Mouse (Mus musculus) MEL (cell line): Measurements from ENCODE around the gene Atp13a4. TPM values are rescaled to one million over a fixed set of nuclear protein-coding genes. Genes with fewer than 3 reads are reported as not detected.

Experiments
- DNase-seq: peaks from one replicate; pipeline ENCODE4 v3.0.0; 2011; ENCODE audit warnings: low read depth, low spot score
- H3K27ac ChIP-seq: 2 replicates; pipeline ENCODE4 v1.5.1; 2012; ENCODE audit warnings: low read depth, mild to moderate bottlenecking, control low read depth, low read length, moderate library complexity; ENCODE audit not compliant: control insufficient read depth
- H3K27me3 ChIP-seq, 2 experiments: fragments of 150-350 bp in 1 of 2; sonication (generic) in 1 of 2; 2 replicates each; pipeline ENCODE4 v1.6.1; 2012; ENCODE audit warnings: low read length in 2 of 2, mild to moderate bottlenecking in 2 of 2, improper control_type of control experiment in 1 of 2, moderate library complexity in 1 of 2; ENCODE audit not compliant: insufficient read depth in 2 of 2, control insufficient read depth in 1 of 2
- H3K36me3 ChIP-seq, 2 experiments: 2 replicates each; pipeline ENCODE4 v1.6.1; 2012 to 2014; ENCODE audit warnings: low read length in 2 of 2, improper control_type of control experiment in 1 of 2, inconsistent platforms in 1 of 2, mild to moderate bottlenecking in 1 of 2; ENCODE audit not compliant: insufficient read depth in 2 of 2, control insufficient read depth in 1 of 2
- H3K4me1 ChIP-seq, 2 experiments: fragments of 150-350 bp in 1 of 2; sonication (generic) in 1 of 2; 2 replicates each; pipeline ENCODE4 v1.6.1; 2012; ENCODE audit warnings: low read length in 2 of 2, improper control_type of control experiment in 1 of 2, mild to moderate bottlenecking in 1 of 2; ENCODE audit not compliant: insufficient read depth in 2 of 2, control insufficient read depth in 1 of 2
- H3K4me3 ChIP-seq, 2 experiments: fragments of 150-350 bp in 1 of 2; sonication (generic) in 1 of 2; 2 replicates each; pipeline ENCODE4 v1.5.1; 2012; ENCODE audit warnings: low read depth in 2 of 2, low read length in 2 of 2, mild to moderate bottlenecking in 2 of 2, moderate library complexity in 2 of 2, control low read depth in 1 of 2, improper control_type of control experiment in 1 of 2; ENCODE audit not compliant: control insufficient read depth in 1 of 2, insufficient read depth in 1 of 2
- H3K79me2 ChIP-seq: 2 replicates; pipeline ENCODE4 v1.6.1; 2012; ENCODE audit warnings: mild to moderate bottlenecking, low read length, moderate library complexity; ENCODE audit not compliant: control insufficient read depth, poor library complexity, insufficient read depth
- H3K9ac ChIP-seq: 2 replicates; pipeline ENCODE4 v1.6.1; 2012; ENCODE audit warnings: low read depth, mild to moderate bottlenecking, control low read depth, low read length, moderate library complexity; ENCODE audit not compliant: control insufficient read depth, poor library complexity, severe bottlenecking
- H3K9me3 ChIP-seq: fragments of 150-350 bp; sonication (generic); replicated peaks from 2 replicates; pipeline ENCODE4 v1.6.1; 2012; ENCODE audit warnings: mild to moderate bottlenecking, low read length, improper control_type of control experiment, moderate library complexity; ENCODE audit not compliant: insufficient read depth
- CHD1 ChIP-seq: IDR thresholded peaks from 2 replicates; pipeline ENCODE4 v1.6.1; 2012; ENCODE audit warnings: low read depth, mild to moderate bottlenecking, inconsistent platforms, low read length, improper control_type of control experiment
- CHD2 ChIP-seq: IDR thresholded peaks from 2 replicates; pipeline ENCODE4 v1.6.1; 2011; ENCODE audit warnings: low read length, improper control_type of control experiment
- E2F4 ChIP-seq: IDR thresholded peaks from 2 replicates; pipeline ENCODE4 v1.6.1; 2011; ENCODE audit warnings: low read depth, low read length, improper control_type of control experiment, borderline replicate concordance
- ELF1 ChIP-seq: IDR thresholded peaks from 2 replicates; pipeline ENCODE4 v1.6.1; 2014; ENCODE audit warnings: low read depth, mild to moderate bottlenecking, inconsistent platforms, low read length, improper control_type of control experiment, moderate library complexity
- ETS1 ChIP-seq: IDR thresholded peaks from 2 replicates; pipeline ENCODE4 v1.6.1; 2012; ENCODE audit warnings: low read depth, mild to moderate bottlenecking, inconsistent platforms, low read length, improper control_type of control experiment, moderate library complexity
- GATA1 ChIP-seq: IDR thresholded peaks from 2 replicates; pipeline ENCODE4 v1.6.1; 2011; ENCODE audit warnings: low read depth, low read length, improper control_type of control experiment
- JUND ChIP-seq: IDR thresholded peaks from 2 replicates; pipeline ENCODE4 v1.6.1; 2011; ENCODE audit warnings: low read depth, mild to moderate bottlenecking, improper control_type of control experiment, low read length
- MAFK ChIP-seq: IDR thresholded peaks from 2 replicates; pipeline ENCODE4 v1.6.1; 2011; ENCODE audit warnings: low read depth, mild to moderate bottlenecking, low read length, improper control_type of control experiment, borderline replicate concordance
- MAX ChIP-seq: IDR thresholded peaks from 2 replicates; pipeline ENCODE4 v1.6.1; 2011; ENCODE audit warnings: low read length, improper control_type of control experiment
- MEF2A ChIP-seq: IDR thresholded peaks from 2 replicates; pipeline ENCODE4 v1.6.1; 2014; ENCODE audit warnings: low read depth, mild to moderate bottlenecking, inconsistent platforms, low read length, improper control_type of control experiment; ENCODE audit not compliant: poor library complexity, insufficient replicate concordance, severe bottlenecking; ENCODE audit errors: extremely low read depth
- MYB ChIP-seq: IDR thresholded peaks from 2 replicates; pipeline ENCODE4 v1.6.1; 2011; ENCODE audit warnings: mild to moderate bottlenecking, low read depth, low read length, improper control_type of control experiment
- MYC ChIP-seq: IDR thresholded peaks from 2 replicates; pipeline ENCODE4 v1.6.1; 2011; ENCODE audit warnings: low read depth, mild to moderate bottlenecking, low read length, improper control_type of control experiment, moderate library complexity
- NELFE ChIP-seq: IDR thresholded peaks from 2 replicates; pipeline ENCODE4 v1.6.1; 2011; ENCODE audit warnings: low read depth, low read length, improper control_type of control experiment
- NRF1 ChIP-seq: IDR thresholded peaks from 2 replicates; pipeline ENCODE4 v1.6.1; 2014; ENCODE audit warnings: low read depth, mild to moderate bottlenecking, inconsistent platforms, low read length, improper control_type of control experiment, moderate library complexity; ENCODE audit not compliant: poor library complexity, insufficient read depth, severe bottlenecking
- POLR2AphosphoS2 ChIP-seq: IDR thresholded peaks from 2 replicates; pipeline ENCODE4 v1.6.1; 2011; ENCODE audit warnings: low read length, improper control_type of control experiment
- POLR2AphosphoS5 ChIP-seq: IDR thresholded peaks from 2 replicates; pipeline ENCODE4 v1.6.1; 2012; ENCODE audit warnings: low read depth, borderline replicate concordance, mild to moderate bottlenecking, inconsistent platforms, low read length, moderate library complexity, mixed read lengths
- RCOR1 ChIP-seq: IDR thresholded peaks from 2 replicates; pipeline ENCODE4 v1.6.1; 2012; ENCODE audit warnings: low read depth, mild to moderate bottlenecking, inconsistent platforms, low read length, improper control_type of control experiment
- SIN3A ChIP-seq: IDR thresholded peaks from 2 replicates; pipeline ENCODE4 v1.6.1; 2012; ENCODE audit warnings: low read length, improper control_type of control experiment, inconsistent platforms
- TCF12 ChIP-seq: IDR thresholded peaks from 2 replicates; pipeline ENCODE4 v1.6.1; 2014; ENCODE audit warnings: low read depth, mild to moderate bottlenecking, inconsistent platforms, low read length, improper control_type of control experiment, moderate library complexity
- USF2 ChIP-seq, 2 experiments: IDR thresholded peaks; 2 replicates each; pipeline ENCODE4 v1.6.1; 2011 to 2012; ENCODE audit warnings: improper control_type of control experiment in 2 of 2, low read length in 2 of 2, borderline replicate concordance in 1 of 2, inconsistent platforms in 1 of 2, low read depth in 1 of 2, mild to moderate bottlenecking in 1 of 2; ENCODE audit not compliant: insufficient read depth in 1 of 2
- ZKSCAN1 ChIP-seq: IDR thresholded peaks from 2 replicates; pipeline ENCODE4 v1.6.1; 2012; ENCODE audit warnings: low read depth, mild to moderate bottlenecking, inconsistent platforms, low read length, improper control_type of control experiment, moderate library complexity
- polyA plus RNA-seq, 2 experiments: library from polyadenylated mRNA; stranded (reverse) in 1 of 2; unstranded in 1 of 2; fragments of >175 nt in 1 of 2; fragments of >200 nt in 1 of 2; gene quantifications; 2 replicates each; pipeline versions ENCODE4 v1.2.1 to v1.2.4; 2012; ENCODE audit warnings: low replicate concordance in 2 of 2, low read depth in 1 of 2; ENCODE audit not compliant: insufficient read length in 2 of 2, insufficient read depth in 1 of 2, missing spikeins in 1 of 2
- total RNA-seq: library from RNA; depleted of rRNA; stranded (reverse); fragments of 300-350 nt; gene quantifications from 2 replicates; pipeline ENCODE4 v1.2.3, GENCODE M21; 2012

The Atp13a4 gene
- total and polyA plus RNA-seq, 3 experiments: not detected

GRCm38 (mm10) chr16:29535866-29536265, 8.8 kb downstream of the Atp13a4 start:
- no peaks in the 10 kb centered on the region for H3K9me3 ChIP-seq
- H3K79me2 ChIP-seq: no peaks in the 10 kb centered on the region
- no peaks in the 10 kb centered on the region for H3K4me1 ChIP-seq
- no peaks in the 10 kb centered on the region for H3K36me3 ChIP-seq
- no peaks in the 10 kb centered on the region for H3K27me3 ChIP-seq
- DNase-seq: no peak
- no peak overlapping the region for H3K27ac ChIP-seq
- H3K9ac ChIP-seq: no peak overlapping the region
- no peak overlapping the region for H3K4me3 ChIP-seq
- TF ChIP-seq POLR2AphosphoS2 (no peak), MEF2A (no peak), POLR2AphosphoS5 (no peak), GATA1 (no peak), USF2 (IDR thresholded peaks at IDR 0.05; ENCODE audit: borderline replicate concordance in 1 of 2, insufficient read depth in 1 of 2, low read depth in 1 of 2, low read length in 2 of 2) (no peak), ZKSCAN1 (no peak), NRF1 (no peak), RCOR1 (no peak), CHD1 (no peak), NELFE (no peak), CHD2 (no peak), TCF12 (no peak), MAX (no peak), E2F4 (no peak)

- H3K36me3 ChIP-seq: no peaks in the 10 kb centered on the region
- H3K9ac ChIP-seq: no peak overlapping the region
- H3K9me3 ChIP-seq: no peaks in the 10 kb centered on the region
- H3K27me3 ChIP-seq: no peaks in the 10 kb centered on the region
- no peaks in the 10 kb centered on the region for H3K4me1 ChIP-seq
- no peak overlapping the region for H3K4me3 ChIP-seq
- H3K79me2 ChIP-seq: no peaks in the 10 kb centered on the region
- TF ChIP-seq MAFK (no peak), ELF1 (no peak), RCOR1 (no peak), MYC (no peak), TCF12 (no peak), SIN3A (no peak), JUND (no peak), MAX (no peak), ETS1 (no peak), E2F4 (no peak), MEF2A (no peak), POLR2AphosphoS5 (no peak), MYB (no peak)
- no peak for DNase-seq
- H3K27ac ChIP-seq: no peak overlapping the region
Measured at GRCm38 (mm10) chr16:29533641-29534040, 11.0 kb downstream of the Atp13a4 start.
